Mouse (Mus musculus): ENCODE measurements around the gene Col3a1. TPM values are rescaled to one million over a fixed set of nuclear protein-coding genes. Genes with fewer than 3 reads are reported as not detected.

Col3a1 gene
- polyA plus RNA-seq, 1 experiment from 2014 or later, result 183 TPM

GRCm38 (mm10) chr1:45312870-45313269 lies 1.5 kb downstream of the Col3a1 start:
- no peak for ATAC-seq
- H3K4me2 ChIP-seq (ENCODE audit: low read length), result no peak overlapping the region
- no peaks in the 10 kb centered on the region for H3K9me3 ChIP-seq (ENCODE audit: control insufficient read depth, low read length)
- no peak overlapping the region for H3K9ac ChIP-seq (ENCODE audit: low read depth, low read length)
- H3K4me3 ChIP-seq (ENCODE audit: low read length), result no peak overlapping the region
- no peak overlapping the region for H3K27ac ChIP-seq (ENCODE audit: low read depth, low read length)
- H3K27me3 ChIP-seq (replicated peaks; ENCODE audit: control insufficient read depth, insufficient read depth, low read length), result no peaks in the 10 kb centered on the region
- H3K4me1 ChIP-seq (ENCODE audit: control insufficient read depth, insufficient read depth, low read depth, low read length), result no peaks in the 10 kb centered on the region
- H3K36me3 ChIP-seq (ENCODE audit: control insufficient read depth, insufficient read depth, low read length), result no peaks in the 10 kb centered on the region

GRCm38 (mm10) chr1:45313696-45314295 lies 2.5 kb downstream of the Col3a1 start:
- no peaks in the 10 kb centered on the region for H3K27me3 ChIP-seq (replicated peaks; ENCODE audit: control insufficient read depth, insufficient read depth, low read length)
- H3K36me3 ChIP-seq (ENCODE audit: control insufficient read depth, insufficient read depth, low read length), result no peaks in the 10 kb centered on the region
- H3K9me3 ChIP-seq (ENCODE audit: control insufficient read depth, low read length), result no peaks in the 10 kb centered on the region
- H3K9ac ChIP-seq (ENCODE audit: low read depth, low read length), result no peak overlapping the region
- no peak overlapping the region for H3K27ac ChIP-seq (ENCODE audit: low read depth, low read length)
- 13% methylated on average over 11 of the region's 11 CpGs for WGBS
- ATAC-seq, result peak; percentile 91
- peak overlapping the region; percentile 52 for H3K4me2 ChIP-seq (ENCODE audit: low read length)
- no peaks in the 10 kb centered on the region for H3K4me1 ChIP-seq (ENCODE audit: control insufficient read depth, insufficient read depth, low read depth, low read length)
- peak overlapping the region; percentile 25; the same call in 1 of the 2 replicates for H3K4me3 ChIP-seq (ENCODE audit: low read length)

- H3K4me2 ChIP-seq (ENCODE audit: low read length), result no peak overlapping the region
- WGBS, result 62% methylated on average over 7 of the region's 7 CpGs
Measured at GRCm38 (mm10) chr1:45315767-45316528, 4.6 kb downstream of the Col3a1 start.

GRCm38 (mm10) chr1:45318241-45318640 lies 6.9 kb downstream of the Col3a1 start:
- Histone ChIP-seq H3K9ac (ENCODE audit: low read depth, low read length) (no peak overlapping the region), H3K27ac (ENCODE audit: low read depth, low read length) (no peak overlapping the region), H3K4me2 (ENCODE audit: low read length) (no peak overlapping the region), H3K4me3 (ENCODE audit: low read length) (no peak overlapping the region), H3K4me1 (ENCODE audit: control insufficient read depth, insufficient read depth, low read depth, low read length) (no peaks in the 10 kb centered on the region), H3K27me3 (replicated peaks; ENCODE audit: control insufficient read depth, insufficient read depth, low read length) (no peaks in the 10 kb centered on the region), H3K36me3 (ENCODE audit: control insufficient read depth, insufficient read depth, low read length) (no peaks in the 10 kb centered on the region), H3K9me3 (ENCODE audit: control insufficient read depth, low read length) (no peaks in the 10 kb centered on the region)
- no peak for ATAC-seq
- WGBS, result 90% methylated on average over 1 of the region's 1 CpGs

More at GRCm38 (mm10) chr1:45315767-45316528, 4.6 kb downstream of the Col3a1 start:
- H3K27ac ChIP-seq (ENCODE audit: low read depth, low read length), result no peak overlapping the region
- no peaks in the 10 kb centered on the region for H3K9me3 ChIP-seq (ENCODE audit: control insufficient read depth, low read length)
- H3K4me3 ChIP-seq (ENCODE audit: low read length), result no peak overlapping the region
- no peak overlapping the region for H3K9ac ChIP-seq (ENCODE audit: low read depth, low read length)
- no peaks in the 10 kb centered on the region for H3K36me3 ChIP-seq (ENCODE audit: control insufficient read depth, insufficient read depth, low read length)
- H3K4me1 ChIP-seq (ENCODE audit: control insufficient read depth, insufficient read depth, low read depth, low read length), result no peaks in the 10 kb centered on the region
- no peak for ATAC-seq
- H3K27me3 ChIP-seq (replicated peaks; ENCODE audit: control insufficient read depth, insufficient read depth, low read length), result no peaks in the 10 kb centered on the region

GRCm38 (mm10) chr1:45320861-45321260 lies 9.5 kb downstream of the Col3a1 start:
- ATAC-seq, result no peak
- Histone ChIP-seq H3K4me1 (ENCODE audit: control insufficient read depth, insufficient read depth, low read depth, low read length) (no peaks in the 10 kb centered on the region), H3K9me3 (ENCODE audit: control insufficient read depth, low read length) (no peaks in the 10 kb centered on the region), H3K4me3 (ENCODE audit: low read length) (no peak overlapping the region), H3K27ac (ENCODE audit: low read depth, low read length) (no peak overlapping the region), H3K9ac (ENCODE audit: low read depth, low read length) (no peak overlapping the region), H3K36me3 (ENCODE audit: control insufficient read depth, insufficient read depth, low read length) (no peaks in the 10 kb centered on the region), H3K27me3 (replicated peaks; ENCODE audit: control insufficient read depth, insufficient read depth, low read length) (no peaks in the 10 kb centered on the region), H3K4me2 (ENCODE audit: low read length) (no peak overlapping the region)

GRCm38 (mm10) chr1:45329149-45329548 lies 17.8 kb downstream of the Col3a1 start:
- no peak overlapping the region for H3K9ac ChIP-seq (ENCODE audit: low read depth, low read length)
- no peaks in the 10 kb centered on the region for H3K4me1 ChIP-seq (ENCODE audit: control insufficient read depth, insufficient read depth, low read depth, low read length)
- no peak overlapping the region for H3K27ac ChIP-seq (ENCODE audit: low read depth, low read length)
- no peak overlapping the region for H3K4me2 ChIP-seq (ENCODE audit: low read length)
- ATAC-seq, result no peak
- no peaks in the 10 kb centered on the region for H3K27me3 ChIP-seq (replicated peaks; ENCODE audit: control insufficient read depth, insufficient read depth, low read length)
- no peaks in the 10 kb centered on the region for H3K9me3 ChIP-seq (ENCODE audit: control insufficient read depth, low read length)
- 97% methylated on average over 1 of the region's 1 CpGs for WGBS
- H3K4me3 ChIP-seq (ENCODE audit: low read length), result no peak overlapping the region
- no peaks in the 10 kb centered on the region for H3K36me3 ChIP-seq (ENCODE audit: control insufficient read depth, insufficient read depth, low read length)

GRCm38 (mm10) chr1:45355944-45356343 lies 44.6 kb downstream of the Col3a1 start:
- WGBS, result 61% methylated on average over 4 of the region's 4 CpGs
- ATAC-seq, result no peak
- Histone ChIP-seq H3K4me1 (ENCODE audit: control insufficient read depth, insufficient read depth, low read depth, low read length) (no peaks in the 10 kb centered on the region), H3K9ac (ENCODE audit: low read depth, low read length) (no peak overlapping the region), H3K27me3 (replicated peaks; ENCODE audit: control insufficient read depth, insufficient read depth, low read length) (no peaks in the 10 kb centered on the region), H3K9me3 (ENCODE audit: control insufficient read depth, low read length) (no peaks in the 10 kb centered on the region), H3K4me3 (ENCODE audit: low read length) (no peak overlapping the region), H3K27ac (ENCODE audit: low read depth, low read length) (no peak overlapping the region), H3K4me2 (ENCODE audit: low read length) (no peak overlapping the region), H3K36me3 (ENCODE audit: control insufficient read depth, insufficient read depth, low read length) (no peaks in the 10 kb centered on the region)

GRCm38 (mm10) chr1:45358020-45358419 lies 46.7 kb downstream of the Col3a1 start:
- no peaks in the 10 kb centered on the region for H3K27me3 ChIP-seq (replicated peaks; ENCODE audit: control insufficient read depth, insufficient read depth, low read length)
- H3K4me3 ChIP-seq (ENCODE audit: low read length), result no peak overlapping the region
- no peak for ATAC-seq
- H3K9me3 ChIP-seq (ENCODE audit: control insufficient read depth, low read length), result no peaks in the 10 kb centered on the region
- WGBS, result 70% methylated on average over 1 of the region's 1 CpGs
- H3K4me2 ChIP-seq (ENCODE audit: low read length), result no peak overlapping the region
- H3K27ac ChIP-seq (ENCODE audit: low read depth, low read length), result no peak overlapping the region
- no peak overlapping the region for H3K9ac ChIP-seq (ENCODE audit: low read depth, low read length)
- no peaks in the 10 kb centered on the region for H3K36me3 ChIP-seq (ENCODE audit: control insufficient read depth, insufficient read depth, low read length)
- H3K4me1 ChIP-seq (ENCODE audit: control insufficient read depth, insufficient read depth, low read depth, low read length), result no peaks in the 10 kb centered on the region

GRCm38 (mm10) chr1:45359147-45359546 lies 47.8 kb downstream of the Col3a1 start:
- Histone ChIP-seq H3K27me3 (replicated peaks; ENCODE audit: control insufficient read depth, insufficient read depth, low read length) (no peaks in the 10 kb centered on the region), H3K4me3 (ENCODE audit: low read length) (no peak overlapping the region), H3K4me2 (ENCODE audit: low read length) (no peak overlapping the region), H3K9me3 (ENCODE audit: control insufficient read depth, low read length) (no peaks in the 10 kb centered on the region), H3K27ac (ENCODE audit: low read depth, low read length) (no peak overlapping the region), H3K9ac (ENCODE audit: low read depth, low read length) (no peak overlapping the region), H3K36me3 (ENCODE audit: control insufficient read depth, insufficient read depth, low read length) (no peaks in the 10 kb centered on the region), H3K4me1 (ENCODE audit: control insufficient read depth, insufficient read depth, low read depth, low read length) (no peaks in the 10 kb centered on the region)
- no peak for ATAC-seq
- WGBS, result 81% methylated on average over 2 of the region's 2 CpGs
